Mouse (Mus musculus): ENCODE results near the gene Olfr1367. TPM values are rescaled to one million over a fixed set of nuclear protein-coding genes. Genes with fewer than 3 reads are reported as not detected.

The Olfr1367 gene
- not detected in 2 replicates for polyA plus RNA-seq (2012; rRNA removed)

DNA sequence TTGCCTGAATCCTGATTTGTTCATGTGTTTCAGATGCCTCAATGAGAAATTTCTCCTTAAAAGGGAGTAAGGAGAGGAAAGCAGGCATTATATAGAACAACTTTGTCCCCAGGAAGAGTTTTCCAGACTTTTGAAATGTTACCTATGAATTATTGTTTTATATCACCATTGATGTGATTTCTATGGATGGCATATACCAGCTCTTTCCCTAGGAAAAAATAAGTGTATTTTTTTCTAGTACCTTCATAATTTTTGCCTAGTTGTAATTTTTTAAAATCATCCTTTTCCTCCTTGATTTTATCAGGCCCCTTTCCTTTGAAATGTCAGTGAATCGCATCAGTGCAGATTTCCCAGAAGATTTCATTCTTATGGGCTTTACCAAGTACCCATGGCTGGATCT lies at the start of gene Olfr1367:
Gene Olfr1367, plus strand, starts transcription at position 301 of the 400 bp plus-strand sequence.

DNA sequence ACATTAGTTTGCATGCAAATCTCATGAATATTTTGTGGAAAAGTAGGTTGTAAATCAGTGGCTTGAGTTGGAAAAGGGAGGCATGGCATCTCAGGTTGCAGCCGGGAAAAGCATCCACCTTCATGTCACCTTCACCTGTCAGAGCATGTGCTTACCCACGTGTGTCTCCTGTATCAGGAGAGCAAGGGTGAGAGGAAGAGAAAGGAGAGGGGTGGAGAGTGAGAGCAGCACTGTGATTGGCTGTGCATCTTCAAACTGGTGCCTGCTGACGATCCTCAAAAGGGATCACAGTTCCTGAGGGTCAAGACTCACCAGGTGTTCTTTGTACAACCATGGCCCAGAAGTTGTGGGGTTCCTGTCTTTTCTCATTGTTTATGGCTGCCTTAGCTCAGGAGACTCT lies 34.8 kb upstream of the Olfr1367 start, which contains the start of gene Gpx6:
Gene Gpx6, plus strand, starts transcription at position 200 of the 400 bp plus-strand sequence.

DNA sequence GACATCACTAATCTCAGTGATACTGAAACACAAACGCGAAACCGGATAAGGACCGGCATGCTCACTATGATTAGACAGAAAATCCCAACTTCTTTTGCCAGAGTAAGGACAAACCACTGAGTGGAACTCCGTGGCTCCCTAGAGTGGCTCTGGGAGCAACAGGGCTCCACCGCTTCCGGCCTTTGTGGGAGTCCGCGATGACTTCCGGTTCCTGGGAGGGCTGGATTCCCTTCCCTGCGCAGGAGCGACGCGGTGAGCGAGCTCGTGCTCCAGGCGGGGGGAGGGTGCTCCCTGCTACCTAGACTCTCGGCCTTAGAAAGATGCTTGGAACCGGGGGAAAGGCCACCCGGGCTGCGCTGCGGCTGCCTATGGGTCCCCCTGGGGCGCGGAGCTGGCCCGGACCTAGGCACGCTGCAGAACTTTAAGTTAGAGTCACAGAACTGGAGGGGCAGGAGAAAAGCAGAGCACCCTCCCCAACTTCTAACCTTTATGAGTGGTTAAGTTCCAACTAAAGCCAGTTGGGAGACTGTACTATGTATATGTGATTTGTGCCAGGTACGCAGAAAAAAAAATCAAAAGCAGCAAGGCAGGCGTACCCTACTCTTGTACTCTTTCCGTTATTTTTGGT lies 16.0 kb downstream of the Olfr1367 start, which contains the start of gene Zscan12:
Gene Zscan12, plus strand, starts transcription at position 200 of the 628 bp plus-strand sequence.

Other genes starting within 250 kb of the Olfr1367 start
- not detected in 2 replicates for gene Olfr1369-ps1, start 235.4 kb upstream of the Olfr1367 start, polyA plus RNA-seq (2012; rRNA removed)
- gene Olfr263, start 217.3 kb upstream of the Olfr1367 start, polyA plus RNA-seq (2012; rRNA removed) = not detected in 2 replicates
- gene Olfr1368, start 201.0 kb upstream of the Olfr1367 start, polyA plus RNA-seq (2012; rRNA removed) = not detected in 2 replicates
- gene Trim27, start 167.5 kb upstream of the Olfr1367 start, polyA plus RNA-seq (2012; rRNA removed) = 137 and 257 TPM in 2 replicates
- gene Gpx5, start 54.2 kb upstream of the Olfr1367 start, polyA plus RNA-seq (2012; rRNA removed) = not detected in 2 replicates
- 0.23 and 0.26 TPM in 2 replicates for gene Gpx6, start 34.8 kb upstream of the Olfr1367 start, polyA plus RNA-seq (2012; rRNA removed)
- gene Zscan12, start 15.9 kb downstream of the Olfr1367 start, polyA plus RNA-seq (2012; rRNA removed) = 1.2 and 1.6 TPM in 2 replicates
- gene Zkscan3, start 55.8 kb downstream of the Olfr1367 start, polyA plus RNA-seq (2012; rRNA removed) = 35.7 and 38.6 TPM in 2 replicates
- 0.51 and 0.62 TPM in 2 replicates for gene Pgbd1, start 94.1 kb downstream of the Olfr1367 start, polyA plus RNA-seq (2012; rRNA removed)
- gene Zscan26, start 106.8 kb downstream of the Olfr1367 start, polyA plus RNA-seq (2012; rRNA removed) = 7.9 and 10.2 TPM in 2 replicates
- 0.34 and 0.45 TPM in 2 replicates for gene Nkapl, start 121.6 kb downstream of the Olfr1367 start, polyA plus RNA-seq (2012; rRNA removed)
- gene Zkscan4, start 132.0 kb downstream of the Olfr1367 start, polyA plus RNA-seq (2012; rRNA removed) = 1.6 and 2.2 TPM in 2 replicates
- gene Gm10065, start 132.5 kb downstream of the Olfr1367 start, polyA plus RNA-seq (2012; rRNA removed) = not detected in 2 replicates
- gene AK157302, start 148.3 kb downstream of the Olfr1367 start, polyA plus RNA-seq (2012; rRNA removed) = 0.14 TPM in 1 of 2 replicates, not detected in the other
- gene Gm11273, start 154.5 kb downstream of the Olfr1367 start, polyA plus RNA-seq (2012; rRNA removed) = 9.0 and 18.5 TPM in 2 replicates
- gene Zkscan8, start 184.2 kb downstream of the Olfr1367 start, polyA plus RNA-seq (2012; rRNA removed) = 3.6 and 3.9 TPM in 2 replicates
- gene Olfr1366, start 195.9 kb downstream of the Olfr1367 start, polyA plus RNA-seq (2012; rRNA removed) = not detected in 2 replicates
- gene Olfr1535, start 213.0 kb downstream of the Olfr1367 start, polyA plus RNA-seq (2012; rRNA removed) = not detected in 2 replicates
- gene Olfr1364, start 234.8 kb downstream of the Olfr1367 start, polyA plus RNA-seq (2012; rRNA removed) = not detected in 2 replicates